Mouse (Mus musculus) megakaryocyte, embryonic 14.5 days (primary cell): Measurements from ENCODE around the gene Nnmt.

Source experiments
- FLI1 ChIP-seq: IDR thresholded peaks from 2 replicates; pipeline ENCODE4 v1.6.1; 2012; ENCODE audit warnings: low read length, inconsistent platforms, mixed read lengths
- GATA1 ChIP-seq: IDR thresholded peaks from 3 replicates; pipeline ENCODE4 v1.6.1; 2012; ENCODE audit warnings: mixed read lengths, low read length, inconsistent platforms, borderline replicate concordance

GRCm38 (mm10) chr9:48586332-48586731 lies 18.6 kb downstream of the Nnmt start:
- no peak for TF ChIP-seq GATA1
- TF ChIP-seq FLI1: no peak
